Mouse (Mus musculus) embryonic facial prominence, embryonic 12.5 days (tissue): ENCODE results near the gene Lat. TPM values are rescaled to one million over a fixed set of nuclear protein-coding genes. Genes with fewer than 3 reads are reported as not detected.
"Not testable (repeated sequence)": the region's sequence is repeated elsewhere in the genome, so short reads cannot be mapped to it uniquely, and the experiment has no call there.

Experiments used
- ATAC-seq: fragments of 200-750 bp; cut with Nextera tagmentation; 2 replicates; pipeline ENCODE4 v1.8.0; 2017; ENCODE audit not compliant: insufficient number of reproducible peaks, insufficient read depth, low FRiP score, low TSS enrichment
- H3K27ac ChIP-seq: fragments of 300-500 bp; sonication (generic); 2 replicates; pipeline ENCODE4 v1.5.1; 2016; ENCODE audit warnings: mild to moderate bottlenecking
- H3K27me3 ChIP-seq: fragments of 300-500 bp; sonication (generic); 2 replicates; pipeline ENCODE4 v1.6.1; 2016; ENCODE audit warnings: mild to moderate bottlenecking, moderate library complexity
- H3K36me3 ChIP-seq: fragments of 300-500 bp; sonication (generic); 2 replicates; pipeline ENCODE4 v1.6.1; 2016; ENCODE audit warnings: mild to moderate bottlenecking
- H3K4me1 ChIP-seq: fragments of 300-500 bp; sonication (generic); 2 replicates; pipeline ENCODE4 v1.6.1; 2016
- H3K4me2 ChIP-seq: fragments of 300-500 bp; sonication (generic); replicated peaks from 2 replicates; pipeline ENCODE4 v1.6.1; 2016; ENCODE audit warnings: mild to moderate bottlenecking, moderate library complexity
- H3K4me3 ChIP-seq: fragments of 300-500 bp; sonication (generic); 2 replicates; pipeline ENCODE4 v1.5.1; 2016; ENCODE audit warnings: mild to moderate bottlenecking
- H3K9ac ChIP-seq: fragments of 300-500 bp; sonication (generic); 2 replicates; pipeline ENCODE4 v1.6.1; 2016; ENCODE audit warnings: mild to moderate bottlenecking, moderate library complexity
- H3K9me3 ChIP-seq: fragments of 300-500 bp; sonication (generic); 2 replicates; pipeline ENCODE4 v1.6.1; 2016; ENCODE audit warnings: mild to moderate bottlenecking, moderate library complexity
- WGBS: fragments of 180-500 bp; shearing (Covaris S2); methylation state at CpG from one replicate; pipeline ENCODE4 v1.1.7; 2016; 5-methylcytosine and 5-hydroxymethylcytosine counted together
- polyA plus RNA-seq: library from polyadenylated mRNA; unstranded; fragments of >200 nt; fragmentation: Nextera tagmentation; extraction: Ambion mirVana; gene quantifications from 2 replicates; pipeline ENCODE4 v1.2.1, GENCODE M21; 2016

The Lat gene
- polyA plus RNA-seq, 1 experiment from 2014 or later = 2.8 TPM

DNA sequence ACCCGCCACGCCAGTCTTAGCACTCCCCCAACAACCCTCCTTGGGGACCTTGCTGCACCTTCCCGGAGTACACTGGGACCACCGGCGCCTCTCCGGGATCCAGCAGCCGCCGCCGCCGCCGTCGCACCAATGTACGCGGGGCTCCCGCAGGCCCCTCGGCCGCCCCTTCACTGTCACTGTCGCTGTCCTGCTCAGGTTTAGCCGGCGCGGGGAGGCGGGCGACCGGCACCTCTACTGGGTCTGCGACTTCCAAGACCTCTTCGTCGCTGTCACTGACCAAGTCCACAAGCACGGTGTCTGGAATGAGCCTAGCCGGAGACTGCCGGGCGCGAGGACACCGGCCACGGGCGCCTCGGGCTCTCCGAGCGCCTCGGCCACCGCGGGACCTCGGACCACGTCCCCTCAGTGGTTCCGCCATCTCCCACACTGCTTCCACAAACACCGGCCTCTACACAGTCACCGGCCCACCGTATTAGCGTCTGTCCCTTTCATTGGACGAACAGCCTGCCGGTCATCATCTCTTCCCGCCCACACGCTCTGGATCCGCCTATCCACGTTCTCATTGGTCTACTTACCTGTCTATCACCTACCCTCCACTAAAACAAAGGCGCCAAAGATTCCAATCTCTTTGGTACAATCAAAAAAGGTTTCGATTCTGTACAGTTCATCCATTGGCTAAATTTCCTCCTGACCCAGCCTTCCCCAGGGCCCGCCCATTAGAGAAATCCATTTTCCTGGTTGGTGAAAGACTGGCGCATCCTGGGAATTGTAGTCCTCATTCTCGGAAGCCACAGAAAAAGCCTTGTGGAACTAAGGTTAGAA, 27.1 kb upstream of the Lat start, which contains the start of gene Nfatc2ip:
TSS of gene Nfatc2ip (minus strand) at position 440 of the 822 bp plus-strand sequence.
- H3K36me3 ChIP-seq = no peaks in the 10 kb centered on the region
- under 1% methylated on average over 59 of the region's 59 CpGs for WGBS
- peak within 1 kb of the TSS; percentile 82 for H3K4me2 ChIP-seq
- ATAC-seq = peak; percentile 99
- peak within 1 kb of the TSS; percentile 83 for H3K4me3 ChIP-seq
- peaks cover 8% of the 10 kb centered on the region; the same call in 1 of the 2 replicates for H3K4me1 ChIP-seq
- H3K27me3 ChIP-seq = no peaks in the 10 kb centered on the region
- no peak within 1 kb of the TSS for H3K27ac ChIP-seq
- peak within 1 kb of the TSS; percentile 67 for H3K9ac ChIP-seq
- H3K9me3 ChIP-seq = no peaks in the 10 kb centered on the region

DNA sequence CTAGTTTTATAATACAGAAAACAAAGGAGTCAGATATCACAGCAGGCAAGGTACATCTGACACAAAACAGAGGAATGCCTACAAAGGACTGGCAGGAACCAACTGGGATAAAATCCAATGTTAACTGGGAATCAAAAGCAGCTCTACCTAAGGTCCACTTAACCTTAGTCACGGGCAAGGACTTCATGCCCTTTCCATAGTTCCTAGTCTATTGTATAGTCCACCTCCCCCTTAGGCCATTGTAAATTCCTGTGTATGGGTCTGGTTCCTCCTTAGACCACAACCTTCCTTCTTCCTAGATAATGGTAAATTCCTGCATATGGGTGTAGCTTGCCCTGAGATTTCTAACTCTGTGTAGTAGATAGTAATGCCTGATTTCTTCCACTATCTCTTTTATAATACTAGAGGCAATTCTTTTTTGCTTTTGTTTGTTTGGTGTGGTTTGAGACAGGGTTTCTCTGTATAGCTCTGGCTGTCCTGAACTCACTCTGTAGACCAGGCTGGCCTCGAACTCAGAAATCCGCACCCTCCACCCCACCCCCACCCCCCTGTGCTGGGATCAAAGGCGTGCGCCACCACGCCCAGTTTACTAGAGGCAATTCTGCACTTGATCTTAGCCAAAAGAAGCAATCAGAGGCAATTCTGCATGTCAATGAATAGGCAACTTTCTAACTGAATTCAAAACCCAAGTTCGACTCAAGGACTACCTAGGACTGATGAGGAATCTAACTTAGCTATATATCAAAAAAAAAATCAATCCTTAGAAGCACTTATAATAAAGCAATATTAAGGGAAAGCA, 22.9 kb upstream of the Lat start:
- H3K4me1 ChIP-seq, ATAC-seq, H3K4me2 ChIP-seq, H3K4me3 ChIP-seq, H3K27me3 ChIP-seq, H3K9me3 ChIP-seq, H3K27ac ChIP-seq, H3K9ac ChIP-seq: not testable (repeated sequence)
- 90% methylated on average over 7 of the region's 7 CpGs for WGBS
- peaks cover 36% of the 10 kb centered on the region for H3K36me3 ChIP-seq

DNA sequence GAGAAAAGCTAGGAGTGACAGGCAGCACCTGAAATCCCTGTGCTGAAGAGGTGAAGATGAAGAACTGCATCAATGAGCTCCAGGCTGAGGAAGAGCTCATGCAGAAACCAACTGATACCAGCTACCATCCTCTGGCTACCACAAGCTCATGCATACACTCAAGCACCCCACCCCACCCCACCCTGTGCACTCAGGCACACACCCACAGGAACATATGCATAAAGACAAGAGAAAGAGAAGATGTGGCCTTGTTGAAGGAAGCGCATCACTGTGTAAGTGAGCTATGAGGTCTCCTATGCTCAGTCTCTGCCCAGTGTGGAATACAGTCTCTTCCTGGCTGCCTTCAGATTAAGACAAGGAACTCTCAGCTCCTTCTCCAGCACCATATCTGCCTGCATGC, 18.8 kb upstream of the Lat start:
- Histone ChIP-seq H3K4me3 (no peak overlapping the region), H3K4me2 (no peak overlapping the region), H3K9me3 (no peaks in the 10 kb centered on the region), H3K27ac (no peak overlapping the region), H3K36me3 (peaks cover 61% of the 10 kb centered on the region), H3K27me3 (no peaks in the 10 kb centered on the region), H3K9ac (no peak overlapping the region), H3K4me1 (no peaks in the 10 kb centered on the region)
- ATAC-seq = no peak
- 96% methylated on average over 1 of the region's 1 CpGs for WGBS

DNA sequence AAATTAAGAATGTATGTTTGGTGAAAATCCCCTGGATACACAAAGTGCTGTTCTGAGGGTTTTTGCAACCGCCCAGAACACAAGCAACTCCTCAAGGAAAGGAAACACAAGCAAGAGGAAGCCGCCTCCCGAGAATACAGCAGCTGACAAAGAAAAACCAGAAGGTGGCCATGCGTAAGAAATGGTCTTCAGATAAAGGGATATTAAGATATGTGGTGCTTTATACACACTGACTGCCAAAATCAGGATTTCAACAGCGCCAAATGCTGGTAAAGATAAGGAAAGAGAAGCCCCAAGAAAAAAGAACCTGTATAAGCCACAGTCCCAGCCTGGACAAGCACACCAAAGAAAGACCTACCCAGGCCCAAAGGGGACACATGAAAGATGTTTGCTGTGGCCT, 14.2 kb upstream of the Lat start:
- ATAC-seq = no peak
- Histone ChIP-seq H3K4me3 (no peak overlapping the region), H3K9ac (no peak overlapping the region), H3K36me3 (peaks cover 35% of the 10 kb centered on the region), H3K27me3 (no peaks in the 10 kb centered on the region), H3K4me2 (no peak overlapping the region), H3K9me3 (no peaks in the 10 kb centered on the region), H3K27ac (no peak overlapping the region), H3K4me1 (no peaks in the 10 kb centered on the region)
- WGBS = 92% methylated on average over 5 of the region's 5 CpGs

DNA sequence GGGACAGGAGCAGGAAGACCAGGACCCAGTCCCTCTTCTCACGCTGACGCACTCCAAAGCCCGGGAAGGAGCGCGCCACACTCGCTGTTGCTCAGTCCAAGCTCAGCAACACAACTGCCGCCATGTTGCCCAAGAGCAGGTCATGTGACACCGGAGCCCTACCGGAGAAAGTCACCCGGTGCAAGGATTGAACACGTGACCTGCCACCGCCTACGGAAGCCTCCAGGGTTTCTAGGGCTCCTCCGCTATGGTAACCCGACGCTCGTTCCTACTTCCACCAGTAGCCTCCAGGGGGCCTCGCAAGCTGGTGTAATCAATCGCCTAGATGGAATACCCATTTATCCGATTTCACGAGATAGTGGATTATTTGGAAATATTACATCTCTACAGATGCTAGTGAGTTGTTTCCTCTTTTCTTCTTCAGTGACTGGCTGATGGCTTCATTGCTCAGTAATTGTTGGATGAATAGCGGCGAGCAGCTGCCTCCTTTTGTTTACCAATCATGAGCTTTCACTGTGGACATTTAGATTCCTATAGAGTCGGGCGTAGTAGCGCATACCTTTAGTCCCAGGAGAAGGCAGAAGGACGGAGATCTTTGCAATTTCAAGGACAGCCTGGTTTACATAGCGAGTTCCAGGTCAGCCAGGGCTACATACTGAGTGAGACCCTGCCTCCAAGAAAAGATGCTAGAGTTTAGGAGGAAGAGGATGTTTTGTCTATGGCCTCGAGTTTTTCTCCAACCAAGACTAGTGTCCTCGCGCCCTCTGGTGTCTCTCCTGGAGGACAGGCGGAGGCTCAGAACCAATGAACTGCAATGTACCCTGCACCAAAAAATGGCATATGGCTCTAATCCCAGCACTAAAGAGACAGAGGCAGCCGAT, 8.1 kb upstream of the Lat start, which contains the start of gene Spns1:
TSS of gene Spns1 (minus strand) at position 173 of the 881 bp plus-strand sequence.
- Histone ChIP-seq H3K4me3 (peak within 1 kb of the TSS; percentile 96), H3K4me2 (peak within 1 kb of the TSS; percentile 95), H3K9ac (peak within 1 kb of the TSS; percentile 83), H3K4me1 (peaks cover 8% of the 10 kb centered on the region), H3K27me3 (no peaks in the 10 kb centered on the region), H3K9me3 (no peaks in the 10 kb centered on the region), H3K27ac (peak within 1 kb of the TSS; percentile 75), H3K36me3 (peaks cover 16% of the 10 kb centered on the region)
- WGBS = under 1% methylated on average over 33 of the region's 33 CpGs
- peak; percentile 88 for ATAC-seq

DNA sequence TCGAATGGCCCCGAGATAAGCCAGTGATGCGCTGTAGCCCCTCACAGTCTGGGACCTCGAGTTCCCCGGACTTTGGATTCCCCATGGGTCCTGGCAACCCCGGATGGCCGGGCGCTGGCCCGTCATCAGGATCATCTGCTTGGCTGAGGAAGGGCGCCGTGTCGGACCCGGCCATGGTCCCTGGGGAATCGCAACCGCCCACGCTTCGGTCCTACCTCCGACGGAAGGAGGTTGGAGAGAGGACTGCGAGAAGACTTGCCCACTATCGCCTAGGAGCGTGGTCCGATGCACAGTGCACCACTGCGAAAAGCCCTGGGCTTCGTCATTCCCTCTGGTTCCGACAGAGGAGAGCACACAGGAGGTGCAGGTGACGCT, 7.5 kb upstream of the Lat start:
- Histone ChIP-seq H3K27ac (peak overlapping the region; percentile 41; the same call in 1 of the 2 replicates), H3K4me2 (peak overlapping the region; percentile 95)
- ATAC-seq = peak; percentile 53

DNA sequence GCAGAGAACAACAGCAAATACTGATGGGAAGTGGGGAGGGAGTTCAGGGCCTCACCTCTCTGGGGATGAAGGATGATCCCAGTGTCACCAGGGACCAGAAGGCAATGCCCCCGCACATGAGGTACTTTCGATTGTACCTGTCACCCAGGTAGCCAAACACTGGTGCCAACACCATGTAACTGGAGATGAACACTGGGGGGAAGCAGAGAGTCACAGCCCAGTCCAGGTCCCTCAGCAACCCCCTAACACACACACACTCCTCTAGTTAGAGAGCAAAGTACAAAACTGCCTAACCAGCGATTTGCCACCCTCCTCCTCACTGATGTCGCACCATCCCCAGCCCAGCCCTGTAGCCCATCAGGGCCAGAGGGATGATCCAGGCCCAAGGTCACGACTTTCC, 5.6 kb upstream of the Lat start:
- no peak for ATAC-seq
- H3K4me3 ChIP-seq = no peak overlapping the region
- H3K36me3 ChIP-seq = peaks cover 41% of the 10 kb centered on the region
- H3K9me3 ChIP-seq = no peaks in the 10 kb centered on the region
- no peak overlapping the region for H3K4me2 ChIP-seq
- H3K27me3 ChIP-seq = no peaks in the 10 kb centered on the region
- peaks cover 8% of the 10 kb centered on the region for H3K4me1 ChIP-seq
- no peak overlapping the region for H3K9ac ChIP-seq
- no peak overlapping the region for H3K27ac ChIP-seq
- WGBS = 83% methylated on average over 5 of the region's 5 CpGs

More for the DNA sequence above, 7.5 kb upstream of the Lat start:
- 1% methylated on average over 27 of the region's 27 CpGs for WGBS
- peak overlapping the region; percentile 96 for H3K4me3 ChIP-seq
- peaks cover 22% of the 10 kb centered on the region for H3K36me3 ChIP-seq
- peak overlapping the region; percentile 83 for H3K9ac ChIP-seq
- no peaks in the 10 kb centered on the region for H3K9me3 ChIP-seq
- peaks cover 8% of the 10 kb centered on the region for H3K4me1 ChIP-seq
- H3K27me3 ChIP-seq = no peaks in the 10 kb centered on the region

DNA sequence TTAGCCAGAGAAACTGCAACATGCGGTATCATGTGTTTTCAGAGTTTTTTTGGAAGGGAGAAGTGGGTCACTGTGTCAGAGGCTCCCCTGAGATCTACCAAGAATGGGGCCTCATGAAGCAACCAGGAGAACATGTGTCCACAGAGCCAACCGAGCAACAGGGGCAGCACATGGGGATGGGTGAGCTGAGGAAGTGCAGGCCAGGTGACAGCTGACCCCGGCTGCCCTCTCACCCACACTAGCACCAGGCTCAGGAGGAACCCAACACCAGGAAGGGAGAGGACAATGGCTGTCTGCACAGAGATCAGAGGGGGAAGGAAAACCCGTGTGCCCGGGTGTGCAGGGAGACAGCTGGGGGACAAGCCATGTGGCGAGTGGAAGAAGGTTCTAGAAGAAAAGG, 5.2 kb upstream of the Lat start:
- Histone ChIP-seq H3K9ac (no peak overlapping the region), H3K4me2 (no peak overlapping the region), H3K36me3 (peaks cover 46% of the 10 kb centered on the region), H3K4me1 (peaks cover 8% of the 10 kb centered on the region), H3K9me3 (no peaks in the 10 kb centered on the region), H3K4me3 (no peak overlapping the region), H3K27me3 (no peaks in the 10 kb centered on the region), H3K27ac (no peak overlapping the region)
- no peak for ATAC-seq
- 79% methylated on average over 6 of the region's 6 CpGs for WGBS

DNA sequence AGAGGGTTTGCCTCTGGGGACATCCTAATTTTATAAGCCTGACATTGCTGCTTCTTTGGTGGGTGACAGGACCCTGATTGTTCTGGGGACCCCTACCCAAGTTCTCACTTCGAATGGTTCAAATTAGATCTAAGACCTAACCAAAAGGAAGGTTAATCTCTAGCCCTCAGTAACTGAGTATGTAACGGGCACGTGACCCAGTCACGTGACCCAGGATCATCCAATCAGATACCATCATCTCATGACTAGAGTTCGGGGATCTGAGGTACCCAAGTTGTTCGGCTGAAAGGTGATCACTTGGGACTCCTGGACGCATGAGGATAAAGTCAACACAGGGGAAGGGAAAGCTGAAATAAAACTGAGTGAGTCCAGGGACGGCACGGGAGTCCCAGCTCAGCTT, 3.6 kb upstream of the Lat start:
- peaks cover 56% of the 10 kb centered on the region for H3K36me3 ChIP-seq
- 83% methylated on average over 9 of the region's 9 CpGs for WGBS
- H3K9me3 ChIP-seq = no peaks in the 10 kb centered on the region
- no peak overlapping the region for H3K4me3 ChIP-seq
- no peaks in the 10 kb centered on the region for H3K27me3 ChIP-seq
- H3K27ac ChIP-seq = no peak overlapping the region
- no peak overlapping the region for H3K4me2 ChIP-seq
- H3K4me1 ChIP-seq = peaks cover 8% of the 10 kb centered on the region
- no peak for ATAC-seq
- no peak overlapping the region for H3K9ac ChIP-seq

DNA sequence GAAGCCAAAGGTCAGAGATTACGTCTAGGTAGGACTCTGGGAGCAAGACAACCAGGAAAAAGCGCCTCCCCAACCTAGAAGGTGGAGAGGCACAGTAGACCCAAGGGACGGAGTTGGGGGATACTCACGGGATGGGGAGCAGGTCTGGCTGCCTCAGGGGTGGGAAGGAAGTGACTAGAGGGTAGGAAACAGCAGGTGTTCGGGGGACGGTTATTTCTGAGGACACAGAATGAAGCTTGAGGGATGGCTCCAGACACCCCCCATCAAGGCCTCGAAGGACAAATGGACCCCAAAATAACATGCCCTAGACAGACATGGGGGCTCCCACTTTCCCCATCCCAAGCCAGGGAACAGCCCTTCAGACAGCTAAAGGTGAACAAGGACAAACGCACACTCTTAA, 1.0 kb downstream of the Lat start:
- H3K36me3 ChIP-seq = peaks cover 58% of the 10 kb centered on the region

DNA sequence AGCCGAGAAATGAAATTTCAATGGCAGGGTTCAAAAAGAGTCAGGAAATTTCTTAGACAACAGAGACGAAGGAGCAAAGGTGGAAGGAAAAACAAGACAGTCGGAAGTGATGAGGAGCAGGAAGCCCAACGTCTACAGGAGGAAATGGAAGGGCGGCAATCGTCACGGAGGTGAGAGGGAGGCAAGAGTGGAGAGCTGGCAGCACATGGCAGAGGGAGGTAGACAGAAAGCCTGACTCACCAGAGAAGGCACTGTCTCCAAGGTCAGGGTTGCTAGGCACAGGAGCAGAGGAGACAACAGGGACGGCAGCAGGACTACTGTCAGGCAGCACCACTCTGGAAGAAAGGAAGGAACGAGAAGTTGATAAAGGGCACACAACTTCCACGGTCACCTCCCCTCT, 1.7 kb downstream of the Lat start:
- no peak for ATAC-seq
- 89% methylated on average over 10 of the region's 10 CpGs for WGBS
- Histone ChIP-seq H3K9me3 (no peaks in the 10 kb centered on the region), H3K27me3 (no peaks in the 10 kb centered on the region), H3K27ac (no peak overlapping the region), H3K4me3 (no peak overlapping the region), H3K4me2 (no peak overlapping the region), H3K36me3 (peaks cover 51% of the 10 kb centered on the region), H3K9ac (no peak overlapping the region), H3K4me1 (no peaks in the 10 kb centered on the region)

More for the DNA sequence above, 1.0 kb downstream of the Lat start:
- 85% methylated on average over 8 of the region's 8 CpGs for WGBS
- Histone ChIP-seq H3K4me1 (no peaks in the 10 kb centered on the region), H3K27me3 (no peaks in the 10 kb centered on the region), H3K27ac (no peak overlapping the region), H3K4me2 (no peak overlapping the region), H3K9me3 (no peaks in the 10 kb centered on the region), H3K9ac (no peak overlapping the region), H3K4me3 (no peak overlapping the region)
- no peak for ATAC-seq
